Mouse (Mus musculus) heart, embryonic 12.5 days (tissue): ENCODE measurements at regions not wholly inside any gene's neighbourhood (a gene's known extent, or its start where the extent isn't known, plus 50 kb on each side); places are given as distances from the start of the nearest gene placed in this dataset.

Experiments
- ATAC-seq: fragments of 200-750 bp; cut with Nextera tagmentation; 2 replicates; pipeline ENCODE4 v1.8.0; 2017; ENCODE audit warnings: moderate TSS enrichment, moderate library complexity; ENCODE audit not compliant: insufficient number of reproducible peaks, low FRiP score
- H3K27ac ChIP-seq: fragments of 300-500 bp; sonication (generic); 2 replicates; pipeline ENCODE4 v1.5.1; 2016; ENCODE audit warnings: mild to moderate bottlenecking, moderate library complexity; ENCODE audit not compliant: poor library complexity, severe bottlenecking
- H3K27me3 ChIP-seq: fragments of 300-500 bp; sonication (generic); replicated peaks from 2 replicates; pipeline ENCODE4 v1.6.1; 2016; ENCODE audit warnings: mild to moderate bottlenecking, moderate library complexity
- H3K36me3 ChIP-seq: fragments of 300-500 bp; sonication (generic); 2 replicates; pipeline ENCODE4 v1.6.1; 2016; ENCODE audit warnings: mild to moderate bottlenecking, moderate library complexity
- H3K4me1 ChIP-seq: fragments of 300-500 bp; sonication (generic); replicated peaks from 2 replicates; pipeline ENCODE4 v1.6.1; 2016; ENCODE audit warnings: mild to moderate bottlenecking
- H3K4me2 ChIP-seq: fragments of 300-500 bp; sonication (generic); 2 replicates; pipeline ENCODE4 v1.6.1; 2016; ENCODE audit warnings: mild to moderate bottlenecking, moderate library complexity
- H3K4me3 ChIP-seq: fragments of 300-500 bp; sonication (generic); 2 replicates; pipeline ENCODE4 v1.5.1; 2016; ENCODE audit warnings: mild to moderate bottlenecking
- H3K9ac ChIP-seq: fragments of 300-500 bp; sonication (generic); 2 replicates; pipeline ENCODE4 v1.6.1; 2016; ENCODE audit warnings: mild to moderate bottlenecking, moderate library complexity
- H3K9me3 ChIP-seq: fragments of 300-500 bp; sonication (generic); replicated peaks from 2 replicates; pipeline ENCODE4 v1.6.1; 2016; ENCODE audit warnings: mild to moderate bottlenecking, moderate library complexity
- WGBS: fragments of 180-500 bp; shearing (Covaris S2); methylation state at CpG from one replicate; pipeline ENCODE4 v1.1.7; 2016; 5-methylcytosine and 5-hydroxymethylcytosine counted together

GRCm38 (mm10) chr4:28298911-28299353 lies 514.0 kb upstream of the Epha7 start:
- Histone ChIP-seq H3K4me1 (peaks cover 16% of the 10 kb centered on the region), H3K27ac (peak overlapping the region; percentile 25), H3K9me3 (no peaks in the 10 kb centered on the region), H3K9ac (no peak overlapping the region), H3K4me3 (no peak overlapping the region), H3K4me2 (no peak overlapping the region), H3K36me3 (no peaks in the 10 kb centered on the region), H3K27me3 (no peaks in the 10 kb centered on the region)
- no peak for ATAC-seq
- 59% methylated on average over 7 of the region's 7 CpGs for WGBS

DNA sequence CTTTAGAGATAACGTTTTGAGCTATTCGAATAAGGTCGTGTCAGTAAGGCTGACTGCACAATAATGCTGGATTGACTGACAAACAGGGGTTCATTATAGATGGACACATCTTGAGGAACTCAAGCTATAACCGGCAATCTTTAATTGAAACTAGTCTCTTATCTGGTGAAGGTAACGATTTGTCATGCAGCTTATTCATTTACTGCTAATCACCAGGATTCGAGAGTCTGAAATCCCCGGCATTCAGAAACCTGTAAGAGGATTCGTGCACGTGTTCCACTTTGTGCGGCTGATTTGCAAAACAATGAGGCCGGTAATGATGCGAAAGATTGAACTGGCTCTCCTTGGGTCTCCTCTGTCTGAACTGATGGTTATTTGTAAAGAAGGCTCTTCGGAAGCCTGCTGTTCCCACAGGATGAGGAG lies 512.9 kb upstream of the Epha7 start:
- H3K4me3 ChIP-seq, result no peak overlapping the region
- H3K4me1 ChIP-seq, result peaks cover 16% of the 10 kb centered on the region
- H3K4me2 ChIP-seq, result peak overlapping the region; percentile 31; the same call in 1 of the 2 replicates
- H3K9ac ChIP-seq, result no peak overlapping the region
- no peaks in the 10 kb centered on the region for H3K9me3 ChIP-seq
- H3K27me3 ChIP-seq, result no peaks in the 10 kb centered on the region
- WGBS, result 48% methylated on average over 13 of the region's 13 CpGs
- no peaks in the 10 kb centered on the region for H3K36me3 ChIP-seq
- no peak for ATAC-seq
- no peak overlapping the region for H3K27ac ChIP-seq

- no peak overlapping the region for H3K4me2 ChIP-seq
- no peaks in the 10 kb centered on the region for H3K36me3 ChIP-seq
- H3K27me3 ChIP-seq, result no peaks in the 10 kb centered on the region
- H3K4me1 ChIP-seq, result peaks cover 16% of the 10 kb centered on the region
- no peaks in the 10 kb centered on the region for H3K9me3 ChIP-seq
- 35% methylated on average over 1 of the region's 1 CpGs for WGBS
- ATAC-seq, result no peak
- no peak overlapping the region for H3K27ac ChIP-seq
- H3K9ac ChIP-seq, result no peak overlapping the region
- H3K4me3 ChIP-seq, result no peak overlapping the region
Observed at GRCm38 (mm10) chr4:28301686-28302085, 511.2 kb upstream of the Epha7 start.

- Histone ChIP-seq H3K27ac (no peak overlapping the region), H3K4me3 (no peak overlapping the region), H3K4me1 (no peaks in the 10 kb centered on the region), H3K4me2 (no peak overlapping the region), H3K36me3 (no peaks in the 10 kb centered on the region), H3K27me3 (no peaks in the 10 kb centered on the region), H3K9me3 (no peaks in the 10 kb centered on the region), H3K9ac (no peak overlapping the region)
- ATAC-seq, result no peak
- 83% methylated on average over 1 of the region's 1 CpGs for WGBS
Observed at GRCm38 (mm10) chr4:28331036-28331435, 481.9 kb upstream of the Epha7 start.

DNA sequence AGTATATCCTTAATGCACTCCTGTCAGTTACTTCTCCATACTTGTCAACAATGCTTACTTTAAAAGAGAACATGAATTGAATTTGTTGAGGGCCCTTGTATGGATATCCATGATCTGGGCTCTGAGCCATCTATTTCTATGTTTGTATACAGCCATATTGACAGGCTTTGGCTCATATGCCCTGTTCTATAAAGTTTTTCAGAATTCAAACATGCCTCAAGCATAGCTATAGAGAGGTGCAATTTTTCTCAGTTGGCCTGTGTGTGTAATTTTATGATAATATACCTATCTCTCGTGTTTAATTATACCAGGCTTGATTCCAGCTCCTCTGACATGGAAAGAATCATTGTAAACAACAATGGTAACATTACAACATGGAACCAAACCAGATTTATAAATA lies 448.4 kb upstream of the Epha7 start:
- Histone ChIP-seq H3K9me3 (no peaks in the 10 kb centered on the region), H3K27me3 (no peaks in the 10 kb centered on the region), H3K4me2 (no peak overlapping the region), H3K4me3 (no peak overlapping the region), H3K27ac (no peak overlapping the region), H3K9ac (no peak overlapping the region), H3K4me1 (no peaks in the 10 kb centered on the region), H3K36me3 (no peaks in the 10 kb centered on the region)
- WGBS, result 56% methylated on average over 1 of the region's 1 CpGs
- no peak for ATAC-seq

DNA sequence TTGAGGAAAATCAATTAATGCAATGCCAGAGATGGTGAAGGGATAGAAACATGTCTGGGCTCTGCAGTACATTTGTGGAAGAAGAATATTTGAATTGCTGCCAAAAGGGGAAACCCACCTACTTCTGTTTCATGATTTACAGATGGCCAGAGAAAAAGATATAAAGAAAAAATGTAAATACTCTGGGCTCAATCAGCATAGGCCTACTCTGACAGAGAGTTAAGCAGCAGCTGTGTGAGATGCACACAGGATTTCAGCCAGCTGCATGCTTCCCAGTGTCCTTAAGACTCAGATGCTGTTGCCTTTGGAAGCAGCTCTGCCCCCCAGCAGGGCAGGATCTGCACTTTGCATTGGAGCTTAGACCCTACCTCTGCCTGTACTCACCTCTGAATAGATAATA lies 435.8 kb upstream of the Epha7 start:
- Histone ChIP-seq H3K27me3 (no peaks in the 10 kb centered on the region), H3K27ac (no peak overlapping the region), H3K4me1 (no peaks in the 10 kb centered on the region), H3K4me2 (no peak overlapping the region), H3K9ac (no peak overlapping the region), H3K9me3 (no peaks in the 10 kb centered on the region), H3K36me3 (no peaks in the 10 kb centered on the region), H3K4me3 (no peak overlapping the region)
- ATAC-seq, result no peak

DNA sequence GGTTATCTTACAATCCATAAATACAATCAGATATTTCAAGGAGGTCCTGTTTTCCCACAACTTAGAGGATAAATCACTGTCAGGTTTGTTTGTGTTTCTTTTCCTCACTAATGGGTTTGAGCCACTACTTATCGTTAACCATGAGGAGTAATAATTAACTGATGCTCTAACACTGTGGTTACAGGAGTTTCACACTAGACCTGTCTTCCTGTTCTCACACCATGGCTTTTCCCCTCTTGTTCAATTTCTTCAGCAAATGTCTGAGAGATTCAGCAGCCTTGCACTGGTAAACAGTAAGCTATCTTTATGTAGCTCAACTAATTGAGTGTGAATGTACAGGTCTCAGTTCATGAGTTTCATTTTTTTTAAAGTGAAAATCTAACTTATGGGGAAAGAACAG lies 434.3 kb upstream of the Epha7 start:
- no peak for ATAC-seq
- H3K4me1 ChIP-seq, result no peaks in the 10 kb centered on the region
- 48% methylated on average over 1 of the region's 1 CpGs for WGBS

GRCm38 (mm10) chr4:28424341-28424740 lies 388.6 kb upstream of the Epha7 start:
- Histone ChIP-seq H3K4me2 (no peak overlapping the region), H3K36me3 (no peaks in the 10 kb centered on the region), H3K9me3 (no peaks in the 10 kb centered on the region), H3K27ac (no peak overlapping the region), H3K4me3 (no peak overlapping the region), H3K4me1 (no peaks in the 10 kb centered on the region; the same call in 1 of the 2 replicates), H3K27me3 (no peaks in the 10 kb centered on the region), H3K9ac (no peak overlapping the region)
- 52% methylated on average over 1 of the region's 1 CpGs for WGBS
- ATAC-seq, result no peak

More for the DNA sequence above, 434.3 kb upstream of the Epha7 start:
- H3K4me3 ChIP-seq, result no peak overlapping the region
- H3K27me3 ChIP-seq, result no peaks in the 10 kb centered on the region
- no peak overlapping the region for H3K9ac ChIP-seq
- no peaks in the 10 kb centered on the region for H3K9me3 ChIP-seq
- H3K27ac ChIP-seq, result no peak overlapping the region
- no peaks in the 10 kb centered on the region for H3K36me3 ChIP-seq
- no peak overlapping the region for H3K4me2 ChIP-seq

- H3K27ac ChIP-seq, result no peak overlapping the region
- H3K9me3 ChIP-seq, result no peaks in the 10 kb centered on the region
- peak; percentile 53; the same call in 1 of the 2 replicates for ATAC-seq
- no peak overlapping the region for H3K9ac ChIP-seq
- no peak overlapping the region for H3K4me3 ChIP-seq
- 30% methylated on average over 1 of the region's 1 CpGs for WGBS
- no peak overlapping the region for H3K4me2 ChIP-seq
- H3K27me3 ChIP-seq, result no peaks in the 10 kb centered on the region
- no peaks in the 10 kb centered on the region for H3K36me3 ChIP-seq
- no peaks in the 10 kb centered on the region for H3K4me1 ChIP-seq
Observed at GRCm38 (mm10) chr4:28440161-28440560, 372.8 kb upstream of the Epha7 start.

GRCm38 (mm10) chr4:28453111-28453510 lies 359.8 kb upstream of the Epha7 start:
- H3K36me3 ChIP-seq, result no peaks in the 10 kb centered on the region
- no peaks in the 10 kb centered on the region for H3K9me3 ChIP-seq
- WGBS, result 35% methylated on average over 1 of the region's 1 CpGs
- H3K27me3 ChIP-seq, result no peaks in the 10 kb centered on the region
- H3K9ac ChIP-seq, result no peak overlapping the region
- H3K27ac ChIP-seq, result no peak overlapping the region
- H3K4me1 ChIP-seq, result no peaks in the 10 kb centered on the region
- ATAC-seq, result no peak
- H3K4me2 ChIP-seq, result no peak overlapping the region
- H3K4me3 ChIP-seq, result no peak overlapping the region

DNA sequence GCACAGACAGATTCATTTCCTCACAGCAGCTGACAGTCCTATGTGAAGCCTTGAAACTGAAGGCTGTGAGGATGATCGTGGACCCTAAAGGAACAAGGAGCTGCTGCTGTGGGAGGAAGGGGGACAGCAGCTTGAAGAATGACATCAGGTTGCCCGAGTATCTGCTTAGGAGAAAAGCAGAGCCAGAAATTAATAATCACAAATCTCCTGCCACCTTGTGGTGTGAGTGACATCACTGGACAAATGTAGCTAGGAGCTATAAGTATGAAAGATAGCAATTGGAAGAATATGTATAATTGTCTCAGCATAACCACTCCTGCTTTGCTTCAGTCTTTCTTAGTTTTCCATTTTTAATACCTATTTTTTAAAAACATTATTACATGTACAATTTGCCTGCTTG lies 356.6 kb upstream of the Epha7 start:
- Histone ChIP-seq H3K36me3 (no peaks in the 10 kb centered on the region), H3K4me1 (no peaks in the 10 kb centered on the region), H3K4me3 (no peak overlapping the region), H3K9me3 (no peaks in the 10 kb centered on the region), H3K27me3 (no peaks in the 10 kb centered on the region), H3K27ac (no peak overlapping the region), H3K4me2 (no peak overlapping the region), H3K9ac (no peak overlapping the region)
- no peak for ATAC-seq
- WGBS, result 49% methylated on average over 2 of the region's 2 CpGs
